Mouse (Mus musculus) heart, adult 2 months (tissue): ENCODE measurements around the gene Mtrex. TPM values are rescaled to one million over a fixed set of nuclear protein-coding genes. Genes with fewer than 3 reads are reported as not detected.
A peak's percentile ranks its signal among the peaks of the same experiment; 100 is the strongest.

Experiments
- DNase-seq, 2 experiments: peaks; one replicate each; pipeline ENCODE4 v3.0.0; 2021
- H3K27ac ChIP-seq: fragments of 200-600 bp; 2 replicates; pipeline ENCODE4 v1.8.1; 2022
- H3K27me3 ChIP-seq: fragments of 200-500 bp; 2 replicates; pipeline ENCODE4 v1.6.1; 2012; ENCODE audit warnings: mild to moderate bottlenecking, low read length, inconsistent platforms, mixed read lengths; ENCODE audit not compliant: control insufficient read depth, insufficient read depth
- H3K36me3 ChIP-seq: fragments of 200-500 bp; 2 replicates; pipeline ENCODE4 v1.6.1; 2012; ENCODE audit warnings: low read length, inconsistent platforms; ENCODE audit not compliant: control insufficient read depth, insufficient read depth
- H3K4me1 ChIP-seq: fragments of 200-500 bp; 2 replicates; pipeline ENCODE4 v1.6.1; 2011; ENCODE audit warnings: low read length; ENCODE audit not compliant: control insufficient read depth, insufficient read depth
- H3K4me3 ChIP-seq: fragments of 200-600 bp; 2 replicates; pipeline ENCODE4 v1.8.1; 2022
- H3K79me2 ChIP-seq: fragments of 200-500 bp; replicated peaks from 2 replicates; pipeline ENCODE4 v1.6.1; 2012; ENCODE audit warnings: mild to moderate bottlenecking, inconsistent platforms, low read length, moderate library complexity, mixed read lengths; ENCODE audit not compliant: control insufficient read depth, insufficient read depth
- H3K9ac ChIP-seq: fragments of 200-500 bp; 2 replicates; pipeline ENCODE4 v1.6.1; 2012; ENCODE audit warnings: low read depth, mild to moderate bottlenecking, control low read depth, inconsistent platforms, low read length, mixed read lengths
- CTCF ChIP-seq: fragments of 200-600 bp; IDR thresholded peaks from 2 replicates; pipeline ENCODE4 v1.8.1; 2022; ENCODE audit warnings: antibody characterized with exemption, mild to moderate bottlenecking, moderate library complexity
- EP300 ChIP-seq: fragments of 200-500 bp; IDR thresholded peaks from 2 replicates; pipeline ENCODE4 v1.6.1; 2011; ENCODE audit warnings: low read depth, low read length, control low read depth; ENCODE audit not compliant: insufficient read depth
- POLR2A ChIP-seq: fragments of 200-500 bp; IDR thresholded peaks from 2 replicates; pipeline ENCODE4 v1.6.1; 2011; ENCODE audit warnings: mild to moderate bottlenecking, low read depth, low read length, control low read depth; ENCODE audit not compliant: insufficient read depth
- WGBS: fragments of 180-500 bp; shearing (Covaris S2); methylation state at CpG from one replicate; pipeline ENCODE4 v1.1.7; 2018; 5-methylcytosine and 5-hydroxymethylcytosine counted together
- intact Hi-C: fragments of 180-260 bp; cut with DNase I; formaldehyde crosslinking; loops from one replicate; pipeline ENCODE4 v1.15.1; 2025
- polyA plus RNA-seq: library from polyadenylated mRNA; depleted of rRNA; stranded (reverse); fragments of >200 nt; gene quantifications from 2 replicates; pipeline ENCODE4 v1.2.3, GENCODE M21; 2012
- total RNA-seq, 2 experiments: library from RNA; stranded (reverse); gene quantifications; 2 replicates each; pipeline ENCODE4 v1.2.3; 2021

Mtrex gene
- total and polyA plus RNA-seq, 3 experiments: 5.5 to 28.5 (median 24.7) TPM

DNA sequence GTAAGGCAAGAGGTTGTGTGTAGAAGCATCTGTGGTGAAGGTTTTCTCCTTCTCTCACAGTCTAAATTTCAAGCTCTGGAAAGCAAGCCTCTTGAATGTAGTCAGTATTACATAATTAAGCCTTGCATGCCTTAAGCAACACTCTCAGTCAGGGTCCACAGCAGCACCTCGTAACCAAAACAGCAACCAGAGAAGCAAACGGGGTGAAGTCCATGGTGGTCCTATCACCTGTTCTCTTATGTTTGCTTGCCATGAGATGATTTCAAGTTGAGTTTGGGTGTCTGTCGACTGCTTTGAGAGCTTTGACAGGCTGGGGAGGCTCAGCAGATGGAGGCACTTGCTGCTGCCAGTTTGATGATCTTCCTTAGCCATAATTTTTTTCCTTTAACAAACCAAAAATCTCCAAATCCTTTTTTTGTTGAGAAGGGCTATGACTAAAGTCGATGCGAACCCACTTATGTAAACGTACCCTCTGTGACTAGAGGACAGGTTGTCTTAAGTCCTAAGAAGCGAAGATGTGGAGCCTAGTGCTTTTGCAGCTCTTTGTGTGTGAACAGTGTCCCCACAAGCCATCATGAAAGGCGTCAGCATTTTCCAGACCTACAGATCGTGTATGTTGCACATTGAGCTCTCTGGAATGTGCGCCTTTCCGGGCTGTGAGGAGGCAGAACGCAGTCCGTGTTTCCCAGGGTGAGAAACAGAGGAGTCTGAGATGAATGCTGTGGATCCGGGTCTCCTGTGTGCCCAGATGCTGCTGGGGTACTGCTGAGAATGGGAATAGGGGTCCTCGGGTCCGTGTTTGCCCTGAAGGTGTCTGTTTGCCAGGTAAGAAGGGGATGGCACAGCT, 86.7 kb downstream of the Mtrex start:
- 91% methylated on average over 16 of the region's 16 CpGs for WGBS
- no peaks in the 10 kb centered on the region; the same call in 1 of the 2 replicates for H3K36me3 ChIP-seq
- no peak for DNase-seq
- intact Hi-C loops: no loop called here
- H3K4me1 ChIP-seq: peaks cover 1% of the 10 kb centered on the region
- no peak overlapping the region for H3K4me3 ChIP-seq
- no peak overlapping the region for H3K27ac ChIP-seq
- H3K79me2 ChIP-seq: peaks cover 2% of the 10 kb centered on the region; the same call in 1 of the 2 replicates
- no peak for TF ChIP-seq CTCF
- TF ChIP-seq EP300: no peak
- no peak for TF ChIP-seq POLR2A
- H3K9ac ChIP-seq: no peak overlapping the region
- no peaks in the 10 kb centered on the region for H3K27me3 ChIP-seq

DNA sequence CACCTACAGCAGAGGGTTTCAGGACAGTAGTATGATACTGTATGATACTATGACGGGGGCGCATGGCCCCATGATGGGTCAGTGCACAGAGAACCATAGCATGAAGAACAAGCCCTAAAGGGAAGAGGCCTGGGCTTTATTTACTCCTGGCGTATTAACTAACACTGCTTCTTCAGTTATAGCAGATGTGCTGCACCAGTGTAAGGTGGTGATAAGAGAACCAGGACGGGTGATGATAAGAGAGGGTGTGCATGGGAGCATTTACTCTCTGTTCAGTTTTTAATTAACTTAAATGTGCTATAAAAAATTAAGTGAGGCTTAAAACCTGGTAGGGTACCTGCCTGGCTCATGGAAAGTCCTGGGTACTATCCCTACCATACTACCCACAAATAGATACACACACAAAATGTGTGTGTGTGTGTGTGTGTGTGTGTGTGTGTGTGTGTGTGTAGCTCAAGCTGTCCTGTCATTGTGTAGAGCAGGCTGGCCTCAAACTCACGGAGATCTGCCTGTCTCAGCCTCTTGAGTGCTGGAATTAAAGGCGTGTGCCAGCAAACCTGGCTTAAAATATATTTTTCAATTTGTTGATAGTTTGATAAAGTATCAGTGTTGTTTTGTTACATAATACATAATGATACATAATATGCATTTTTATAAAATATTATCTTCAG, 88.5 kb downstream of the Mtrex start:
- Histone ChIP-seq H3K4me3 (no peak overlapping the region), H3K79me2 (no peaks in the 10 kb centered on the region; the same call in 1 of the 2 replicates), H3K9ac (no peak overlapping the region), H3K27me3 (no peaks in the 10 kb centered on the region), H3K36me3 (no peaks in the 10 kb centered on the region), H3K27ac (no peak overlapping the region), H3K4me1 (peaks cover 4% of the 10 kb centered on the region)
- TF ChIP-seq CTCF: no peak
- TF ChIP-seq EP300: no peak
- TF ChIP-seq POLR2A: no peak
- DNase-seq: no peak
- WGBS: 90% methylated on average over 6 of the region's 6 CpGs
- intact Hi-C loops: no loop called here

DNA sequence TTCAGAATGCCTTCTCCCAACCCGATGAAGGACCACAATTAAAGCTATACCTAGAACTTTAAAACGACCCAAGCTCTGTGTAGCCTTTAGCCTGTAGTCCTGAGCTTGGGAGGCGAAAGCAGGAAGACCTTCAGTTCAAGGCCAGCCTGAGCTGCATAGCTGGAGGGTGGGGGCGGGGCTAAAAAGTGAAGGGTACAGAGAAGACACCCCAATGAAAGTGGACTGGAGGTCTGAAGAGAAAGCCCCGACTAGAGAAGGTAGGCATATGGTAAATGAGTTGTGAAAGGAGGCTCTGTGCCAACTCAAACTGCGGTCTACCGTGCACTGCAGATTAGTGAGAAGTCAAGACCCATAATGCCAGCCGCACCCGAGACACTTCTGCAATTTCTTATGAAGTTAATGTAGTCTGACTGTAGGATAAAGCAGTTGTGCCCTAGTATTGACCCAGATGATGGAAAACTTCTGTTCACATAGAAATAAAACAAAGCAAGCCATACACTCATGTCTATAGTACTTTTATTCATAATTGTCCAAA, 89.5 kb downstream of the Mtrex start:
- DNase-seq: no peak
- intact Hi-C loops: no loop called here
- no peak for TF ChIP-seq CTCF
- Histone ChIP-seq H3K27me3 (no peaks in the 10 kb centered on the region), H3K79me2 (no peaks in the 10 kb centered on the region; the same call in 1 of the 2 replicates), H3K9ac (no peak overlapping the region), H3K4me1 (peaks cover 4% of the 10 kb centered on the region), H3K36me3 (no peaks in the 10 kb centered on the region), H3K27ac (no peak overlapping the region), H3K4me3 (no peak overlapping the region)
- 77% methylated on average over 9 of the region's 9 CpGs for WGBS

DNA sequence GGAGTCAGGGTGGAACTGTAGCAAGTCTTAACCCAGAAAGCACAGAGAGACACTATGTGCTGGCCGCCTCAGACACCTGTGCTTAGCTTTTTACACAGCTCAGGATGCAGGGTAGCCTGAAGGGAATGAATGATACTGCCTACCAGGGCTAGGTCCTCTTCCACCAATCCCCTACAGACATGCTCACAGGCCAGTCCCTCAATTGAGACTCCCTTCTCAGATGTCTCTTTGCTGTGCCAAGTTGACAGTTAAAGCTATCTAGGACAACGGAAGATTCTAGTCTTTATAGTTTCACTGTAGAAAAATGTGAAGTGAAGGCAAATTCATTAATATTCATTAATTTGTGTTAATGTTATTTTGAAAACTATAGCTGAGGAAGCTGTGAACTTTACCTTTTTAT, 90.2 kb downstream of the Mtrex start:
- TF ChIP-seq CTCF: no peak
- TF ChIP-seq EP300: no peak
- TF ChIP-seq POLR2A: no peak
- peaks cover 4% of the 10 kb centered on the region for H3K4me1 ChIP-seq
- H3K9ac ChIP-seq: no peak overlapping the region
- DNase-seq: no peak
- WGBS: 81% methylated on average over 2 of the region's 2 CpGs
- H3K4me3 ChIP-seq: no peak overlapping the region
- H3K36me3 ChIP-seq: no peaks in the 10 kb centered on the region; the same call in 1 of the 2 replicates
- intact Hi-C loops: no loop called here
- no peaks in the 10 kb centered on the region; the same call in 1 of the 2 replicates for H3K79me2 ChIP-seq
- no peaks in the 10 kb centered on the region for H3K27me3 ChIP-seq
- no peak overlapping the region for H3K27ac ChIP-seq

DNA sequence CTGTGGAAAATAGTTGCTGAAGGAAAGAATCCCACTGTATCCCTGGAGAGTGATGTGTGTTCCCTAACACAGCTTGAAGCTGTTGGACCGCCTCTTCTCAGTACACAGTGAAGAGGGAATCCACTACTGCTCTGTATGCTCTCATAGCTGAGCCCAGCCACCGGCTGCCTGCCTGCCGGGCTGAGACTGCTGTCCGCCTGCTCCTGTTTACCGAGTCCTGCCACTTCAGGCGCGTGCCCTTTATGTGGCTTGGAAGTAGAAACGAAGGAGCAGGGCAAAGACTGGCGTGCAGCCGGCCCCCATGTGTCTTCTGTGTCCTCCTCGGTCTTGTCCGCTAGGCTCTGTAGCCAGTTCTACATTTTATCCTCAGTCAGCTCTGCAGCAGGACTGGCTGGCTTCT, 92.1 kb downstream of the Mtrex start:
- DNase-seq: peak; percentile 32 to 33
- Histone ChIP-seq H3K4me1 (peaks cover 4% of the 10 kb centered on the region), H3K27me3 (no peaks in the 10 kb centered on the region), H3K36me3 (no peaks in the 10 kb centered on the region; the same call in none of the 2 replicates), H3K4me3 (no peak overlapping the region), H3K79me2 (no peaks in the 10 kb centered on the region; the same call in 1 of the 2 replicates), H3K9ac (peak overlapping the region; percentile 17; the same call in 1 of the 2 replicates), H3K27ac (peak overlapping the region; percentile 42; the same call in 1 of the 2 replicates)
- intact Hi-C loops: no loop called here
- 42% methylated on average over 12 of the region's 12 CpGs for WGBS
- no peak for TF ChIP-seq POLR2A
- no peak for TF ChIP-seq EP300

DNA sequence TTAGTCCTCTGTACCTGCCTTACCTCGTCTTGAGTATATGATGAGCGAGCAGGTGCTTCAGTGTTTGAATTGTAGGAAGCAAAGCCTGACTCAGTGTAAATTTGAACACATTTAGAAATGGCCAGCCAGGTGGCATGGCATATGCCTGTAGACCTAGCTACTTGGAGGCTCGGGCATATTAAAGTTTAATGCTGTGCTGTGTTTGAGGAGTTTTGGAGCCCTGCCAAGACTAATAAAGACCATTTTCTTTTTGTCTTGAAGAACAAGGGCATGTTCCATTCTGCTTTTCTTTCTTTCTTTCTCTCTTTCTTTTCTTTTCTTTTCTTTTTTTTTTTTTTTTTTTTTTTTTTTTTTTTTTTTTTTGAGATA, 93.3 kb downstream of the Mtrex start:
- no peak for DNase-seq
- Histone ChIP-seq H3K27me3 (no peaks in the 10 kb centered on the region), H3K79me2 (no peaks in the 10 kb centered on the region; the same call in 1 of the 2 replicates), H3K4me3 (no peak overlapping the region), H3K36me3 (no peaks in the 10 kb centered on the region; the same call in none of the 2 replicates), H3K9ac (no peak overlapping the region), H3K27ac (no peak overlapping the region), H3K4me1 (peaks cover 4% of the 10 kb centered on the region)
- intact Hi-C loops: no loop called here
- TF ChIP-seq POLR2A: no peak
- 75% methylated on average over 3 of the region's 3 CpGs for WGBS
